Mouse (Mus musculus): ENCODE results near the gene Cdh4. TPM values are rescaled to one million over a fixed set of nuclear protein-coding genes. Genes with fewer than 3 reads are reported as not detected.

Gene Cdh4
- polyA plus RNA-seq, 2 experiments: 0.07 to 0.09 TPM

- H3K4me3 ChIP-seq (ENCODE audit: insufficient read depth in 1 of 2, low read depth in 2 of 2, low read length in 2 of 2): no peak overlapping the region
- no peak overlapping the region for H3K9ac ChIP-seq (replicated peaks)
- peaks cover 16% of the 10 kb centered on the region for H3K36me3 ChIP-seq (replicated peaks; ENCODE audit: control insufficient read depth, insufficient read depth, low read depth)
- TF ChIP-seq EP300 (IDR thresholded peaks at IDR 0.05; ENCODE audit: low read depth): no peak
- no peak for TF ChIP-seq CTCF (IDR thresholded peaks at IDR 0.05; ENCODE audit: low read depth)
- DNase-seq (ENCODE audit: low read depth in 3 of 3, low spot score in 3 of 3) (no peak), ATAC-seq (ENCODE audit: insufficient read depth) (no peak)
- no peaks in the 10 kb centered on the region for H3K9me3 ChIP-seq (ENCODE audit: control insufficient read depth, low read length)
- WGBS (ENCODE audit: insufficient replicate concordance): 87% methylated on average over 15 of the region's 15 CpGs
- H3K4me2 ChIP-seq (ENCODE audit: low read depth): no peak overlapping the region
- no peaks in the 10 kb centered on the region for H3K27me3 ChIP-seq (ENCODE audit: control insufficient read depth, insufficient read depth, low read length)
- no peaks in the 10 kb centered on the region for H3K4me1 ChIP-seq (replicated peaks; ENCODE audit: control insufficient read depth in 2 of 2, insufficient read depth in 2 of 2, low read length in 1 of 2)
- no peak overlapping the region for H3K27ac ChIP-seq
Observed at GRCm38 (mm10) chr2:179913349-179913748, 471.1 kb downstream of the Cdh4 start.

GRCm38 (mm10) chr2:179914246-179914645, 472.0 kb downstream of the Cdh4 start:
- 67% methylated on average over 2 of the region's 2 CpGs for WGBS (ENCODE audit: insufficient replicate concordance)
- DNase-seq (ENCODE audit: low read depth in 3 of 3, low spot score in 3 of 3) (no peak), ATAC-seq (ENCODE audit: insufficient read depth) (no peak)
- no peaks in the 10 kb centered on the region for H3K4me1 ChIP-seq (replicated peaks; ENCODE audit: control insufficient read depth in 2 of 2, insufficient read depth in 2 of 2, low read length in 1 of 2)
- H3K4me2 ChIP-seq (ENCODE audit: low read depth): no peak overlapping the region
- peaks cover 16% of the 10 kb centered on the region for H3K36me3 ChIP-seq (replicated peaks; ENCODE audit: control insufficient read depth, insufficient read depth, low read depth)
- no peaks in the 10 kb centered on the region for H3K27me3 ChIP-seq (ENCODE audit: control insufficient read depth, insufficient read depth, low read length)
- no peak overlapping the region for H3K4me3 ChIP-seq (ENCODE audit: insufficient read depth in 1 of 2, low read depth in 2 of 2, low read length in 2 of 2)
- TF ChIP-seq CTCF (IDR thresholded peaks at IDR 0.05; ENCODE audit: low read depth) (peak; percentile 53), EP300 (IDR thresholded peaks at IDR 0.05; ENCODE audit: low read depth) (no peak)
- no peak overlapping the region for H3K27ac ChIP-seq
- H3K9ac ChIP-seq (replicated peaks): no peak overlapping the region
- no peaks in the 10 kb centered on the region for H3K9me3 ChIP-seq (ENCODE audit: control insufficient read depth, low read length)

GRCm38 (mm10) chr2:179916877-179917673, 474.8 kb downstream of the Cdh4 start:
- Histone ChIP-seq H3K9me3 (ENCODE audit: control insufficient read depth, low read length) (no peaks in the 10 kb centered on the region), H3K4me3 (ENCODE audit: insufficient read depth in 1 of 2, low read depth in 2 of 2, low read length in 2 of 2) (no peak overlapping the region), H3K27me3 (ENCODE audit: control insufficient read depth, insufficient read depth, low read length) (no peaks in the 10 kb centered on the region), H3K9ac (replicated peaks) (no peak overlapping the region), H3K4me1 (replicated peaks; ENCODE audit: control insufficient read depth in 2 of 2, insufficient read depth in 2 of 2, low read length in 1 of 2) (no peaks in the 10 kb centered on the region), H3K27ac (no peak overlapping the region), H3K4me2 (ENCODE audit: low read depth) (no peak overlapping the region), H3K36me3 (replicated peaks; ENCODE audit: control insufficient read depth, insufficient read depth, low read depth) (peaks cover 33% of the 10 kb centered on the region)
- TF ChIP-seq EP300 (IDR thresholded peaks at IDR 0.05; ENCODE audit: low read depth) (no peak), CTCF (IDR thresholded peaks at IDR 0.05; ENCODE audit: low read depth) (peak; percentile 84)
- 44% methylated on average over 5 of the region's 5 CpGs for WGBS (ENCODE audit: insufficient replicate concordance)
- DNase-seq (ENCODE audit: low read depth in 3 of 3, low spot score in 3 of 3) (peak in 2 of 3 experiments; percentile 9 to 18), ATAC-seq (ENCODE audit: insufficient read depth) (peak; percentile 46; the same call in 1 of the 2 replicates)

GRCm38 (mm10) chr2:179920042-179920441, 477.8 kb downstream of the Cdh4 start:
- DNase-seq (ENCODE audit: low read depth in 3 of 3, low spot score in 3 of 3): no peak
- no peak overlapping the region for H3K4me3 ChIP-seq (ENCODE audit: insufficient read depth in 1 of 2, low read depth in 2 of 2, low read length in 2 of 2)
- ATAC-seq (ENCODE audit: insufficient read depth): no peak
- H3K9ac ChIP-seq (replicated peaks): no peak overlapping the region
- no peaks in the 10 kb centered on the region for H3K9me3 ChIP-seq (ENCODE audit: control insufficient read depth, low read length)
- WGBS (ENCODE audit: insufficient replicate concordance): 78% methylated on average over 4 of the region's 4 CpGs
- H3K27me3 ChIP-seq (ENCODE audit: control insufficient read depth, insufficient read depth, low read length): no peaks in the 10 kb centered on the region
- H3K27ac ChIP-seq: no peak overlapping the region
- no peak overlapping the region for H3K4me2 ChIP-seq (ENCODE audit: low read depth)
- TF ChIP-seq CTCF (IDR thresholded peaks at IDR 0.05; ENCODE audit: low read depth) (no peak), EP300 (IDR thresholded peaks at IDR 0.05; ENCODE audit: low read depth) (no peak)
- H3K4me1 ChIP-seq (replicated peaks; ENCODE audit: control insufficient read depth in 2 of 2, insufficient read depth in 2 of 2, low read length in 1 of 2): no peaks in the 10 kb centered on the region
- peaks cover 30% of the 10 kb centered on the region for H3K36me3 ChIP-seq (replicated peaks; ENCODE audit: control insufficient read depth, insufficient read depth, low read depth)

- Histone ChIP-seq H3K4me2 (ENCODE audit: low read depth) (no peak overlapping the region), H3K9ac (replicated peaks) (no peak overlapping the region), H3K4me1 (replicated peaks; ENCODE audit: control insufficient read depth in 2 of 2, insufficient read depth in 2 of 2, low read length in 1 of 2) (no peaks in the 10 kb centered on the region), H3K27me3 (ENCODE audit: control insufficient read depth, insufficient read depth, low read length) (no peaks in the 10 kb centered on the region), H3K9me3 (ENCODE audit: control insufficient read depth, low read length) (no peaks in the 10 kb centered on the region), H3K36me3 (replicated peaks; ENCODE audit: control insufficient read depth, insufficient read depth, low read depth) (peaks cover 30% of the 10 kb centered on the region), H3K27ac (no peak overlapping the region), H3K4me3 (ENCODE audit: insufficient read depth in 1 of 2, low read depth in 2 of 2, low read length in 2 of 2) (no peak overlapping the region)
- DNase-seq (ENCODE audit: low read depth in 3 of 3, low spot score in 3 of 3) (no peak), ATAC-seq (ENCODE audit: insufficient read depth) (no peak)
- TF ChIP-seq CTCF (IDR thresholded peaks at IDR 0.05; ENCODE audit: low read depth) (0 out of 2 replicates have a peak, but pooled peaks have one; percentile 5), EP300 (IDR thresholded peaks at IDR 0.05; ENCODE audit: low read depth) (no peak)
- 85% methylated on average over 8 of the region's 8 CpGs for WGBS (ENCODE audit: insufficient replicate concordance)
Observed at GRCm38 (mm10) chr2:179921021-179921653, 478.9 kb downstream of the Cdh4 start.
